Mouse (Mus musculus) ovary, postnatal 14 days (tissue): Measurements from ENCODE around the gene Elk3.
A peak's percentile ranks its signal among the peaks of the same experiment; 100 is the strongest.

Experiments used
- DNase-seq: peaks from one replicate; pipeline ENCODE4 v3.0.0; 2022; ENCODE audit warnings: low spot score

Elk3 gene

GRCm38 (mm10) chr10:93293621-93294020 is 17.3 kb downstream of the Elk3 start:
- no peak for DNase-seq

- DNase-seq: peak; percentile 79
Measured at GRCm38 (mm10) chr10:93291843-93292242, 19.1 kb downstream of the Elk3 start.

GRCm38 (mm10) chr10:93291352-93291751 is 19.6 kb downstream of the Elk3 start:
- DNase-seq: peak; percentile 47

GRCm38 (mm10) chr10:93289404-93289803 is 21.5 kb downstream of the Elk3 start:
- DNase-seq: no peak

GRCm38 (mm10) chr10:93288336-93288735 is 22.6 kb downstream of the Elk3 start:
- DNase-seq: no peak

- DNase-seq: no peak
Measured at GRCm38 (mm10) chr10:93287551-93288145, 23.3 kb downstream of the Elk3 start.

- no peak for DNase-seq
Measured at GRCm38 (mm10) chr10:93285489-93285888, 25.4 kb downstream of the Elk3 start.

- no peak for DNase-seq
Measured at GRCm38 (mm10) chr10:93283258-93283657, 27.7 kb downstream of the Elk3 start.

- DNase-seq: no peak
Measured at GRCm38 (mm10) chr10:93282526-93282964, 28.4 kb downstream of the Elk3 start.

GRCm38 (mm10) chr10:93281092-93281491 is 29.8 kb downstream of the Elk3 start:
- DNase-seq: no peak

GRCm38 (mm10) chr10:93280586-93280985 is 30.3 kb downstream of the Elk3 start:
- no peak for DNase-seq

- no peak for DNase-seq
Measured at GRCm38 (mm10) chr10:93279062-93279461, 31.9 kb downstream of the Elk3 start.

- no peak for DNase-seq
Measured at GRCm38 (mm10) chr10:93278361-93278760, 32.6 kb downstream of the Elk3 start.

GRCm38 (mm10) chr10:93276857-93277256 is 34.1 kb downstream of the Elk3 start:
- no peak for DNase-seq

- DNase-seq: no peak
Measured at GRCm38 (mm10) chr10:93276349-93276763, 34.6 kb downstream of the Elk3 start.

- no peak for DNase-seq
Measured at GRCm38 (mm10) chr10:93275212-93276136, 35.5 kb downstream of the Elk3 start.

GRCm38 (mm10) chr10:93274277-93274696 is 36.6 kb downstream of the Elk3 start:
- DNase-seq: no peak

- DNase-seq: no peak
Measured at GRCm38 (mm10) chr10:93272986-93273982, 37.7 kb downstream of the Elk3 start.

- no peak for DNase-seq
Measured at GRCm38 (mm10) chr10:93271831-93272230, 39.1 kb downstream of the Elk3 start.

GRCm38 (mm10) chr10:93270889-93271460 is 40.0 kb downstream of the Elk3 start:
- no peak for DNase-seq

GRCm38 (mm10) chr10:93269744-93270143 is 41.2 kb downstream of the Elk3 start:
- DNase-seq: no peak

- no peak for DNase-seq
Measured at GRCm38 (mm10) chr10:93268339-93268738, 42.6 kb downstream of the Elk3 start.
